Mouse (Mus musculus): ENCODE data around the gene Prm2.

Prm2 gene

DNA sequence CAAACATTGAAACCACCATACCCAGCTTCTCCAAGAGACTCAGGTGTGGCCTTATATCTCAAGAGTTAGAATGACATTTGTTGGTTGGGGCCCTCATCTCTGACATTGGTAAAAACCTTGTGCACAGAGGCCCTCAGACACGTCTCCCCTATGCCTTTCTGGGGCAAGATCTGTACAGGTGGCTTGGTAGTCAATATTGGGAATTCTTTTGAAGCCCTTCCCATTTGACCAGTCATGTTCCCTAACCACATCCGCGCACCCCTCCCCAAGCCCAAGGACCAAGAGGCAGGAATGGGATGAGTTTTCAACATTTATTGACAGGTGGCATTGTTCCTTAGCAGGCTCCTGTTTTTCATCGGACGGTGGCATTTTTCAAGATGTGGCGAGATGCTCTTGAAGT is at the start of gene Prm2:
Prm2 (minus strand) TSS at position 101 of the 400 bp plus-strand sequence.
- in situ Hi-C loops (cut with MseI, MboI), result no loop called here

DNA sequence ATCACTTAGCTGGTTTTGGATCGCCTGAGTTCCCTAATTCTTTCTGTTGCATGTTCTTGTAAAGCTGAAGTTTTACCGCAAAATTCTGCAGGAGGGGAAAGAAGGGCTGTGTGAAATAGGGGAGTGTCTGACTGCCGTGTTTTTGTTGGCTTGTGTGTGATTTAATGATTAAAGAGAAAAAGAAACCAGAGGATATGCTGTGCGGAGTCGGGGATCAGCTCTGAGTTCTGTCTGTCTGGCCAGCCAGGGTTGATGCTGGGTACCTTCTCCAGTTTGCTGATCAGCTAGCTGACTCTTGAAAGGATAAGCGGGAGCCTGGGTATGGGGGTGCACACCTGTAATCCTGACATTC is 48.4 kb upstream of the Prm2 start:
- in situ Hi-C loops (cut with MseI, MboI), result loop anchor here in 1 of 2 experiments (10.0 kb wide), 1 partner anchor 269 kb away; no protein-coding TSS in a partner anchor

DNA sequence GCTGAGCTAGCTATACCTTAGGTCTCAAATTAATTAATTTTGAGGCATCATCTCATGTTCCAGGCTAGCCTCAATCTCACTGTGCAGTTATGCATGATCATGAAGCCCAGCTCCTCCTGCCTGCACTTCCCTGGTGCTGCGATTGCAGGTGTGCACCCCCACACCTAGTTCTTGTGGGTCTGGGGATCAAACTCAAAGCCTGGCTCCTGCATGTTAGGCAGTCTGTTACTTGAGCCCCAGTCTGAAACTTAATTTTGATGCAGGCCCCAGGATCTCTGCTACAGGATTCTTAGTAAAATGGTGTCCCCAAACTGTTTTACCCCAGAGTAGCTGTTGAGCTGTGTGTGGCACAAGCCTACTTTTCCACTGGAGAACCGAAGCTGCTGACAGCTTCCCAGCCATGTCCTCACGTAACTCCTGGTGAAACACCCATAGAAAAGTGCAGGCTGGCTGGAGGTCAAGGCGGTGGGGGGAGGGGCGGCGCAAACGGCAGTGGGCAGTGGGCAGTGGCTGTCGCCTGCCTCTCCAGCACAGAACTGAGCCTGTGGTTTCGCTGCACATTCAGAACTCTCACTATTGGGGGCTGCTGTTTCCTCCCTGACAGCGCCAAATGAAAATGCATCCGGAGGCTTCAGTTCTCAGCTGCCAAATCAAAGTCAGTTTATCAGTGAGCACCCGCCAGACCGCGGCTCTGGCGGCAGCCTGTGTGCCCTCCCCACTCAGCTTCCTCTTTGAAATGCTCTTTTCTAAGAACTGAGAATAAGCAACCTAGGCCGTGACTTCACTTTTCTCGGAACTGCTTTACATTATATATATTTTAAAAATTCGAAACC is 47.8 kb upstream of the Prm2 start:
- in situ Hi-C loops (cut with MseI, MboI), result loop anchor here in 1 of 2 experiments (10.0 kb wide), 1 partner anchor 269 kb away; no protein-coding TSS in a partner anchor

- in situ Hi-C loops (cut with MseI, MboI), result loop anchor here in 1 of 2 experiments (10.0 kb wide), 1 partner anchor 268 kb away; no protein-coding TSS in a partner anchor
Observed at GRCm38 (mm10) chr16:10842282-10842855, 46.4 kb upstream of the Prm2 start.

GRCm38 (mm10) chr16:10840018-10840417 is 44.1 kb upstream of the Prm2 start:
- in situ Hi-C loops (cut with MseI, MboI), result loop anchor here in 1 of 2 experiments (10.0 kb wide), 1 partner anchor 265 kb away; no protein-coding TSS in a partner anchor

DNA sequence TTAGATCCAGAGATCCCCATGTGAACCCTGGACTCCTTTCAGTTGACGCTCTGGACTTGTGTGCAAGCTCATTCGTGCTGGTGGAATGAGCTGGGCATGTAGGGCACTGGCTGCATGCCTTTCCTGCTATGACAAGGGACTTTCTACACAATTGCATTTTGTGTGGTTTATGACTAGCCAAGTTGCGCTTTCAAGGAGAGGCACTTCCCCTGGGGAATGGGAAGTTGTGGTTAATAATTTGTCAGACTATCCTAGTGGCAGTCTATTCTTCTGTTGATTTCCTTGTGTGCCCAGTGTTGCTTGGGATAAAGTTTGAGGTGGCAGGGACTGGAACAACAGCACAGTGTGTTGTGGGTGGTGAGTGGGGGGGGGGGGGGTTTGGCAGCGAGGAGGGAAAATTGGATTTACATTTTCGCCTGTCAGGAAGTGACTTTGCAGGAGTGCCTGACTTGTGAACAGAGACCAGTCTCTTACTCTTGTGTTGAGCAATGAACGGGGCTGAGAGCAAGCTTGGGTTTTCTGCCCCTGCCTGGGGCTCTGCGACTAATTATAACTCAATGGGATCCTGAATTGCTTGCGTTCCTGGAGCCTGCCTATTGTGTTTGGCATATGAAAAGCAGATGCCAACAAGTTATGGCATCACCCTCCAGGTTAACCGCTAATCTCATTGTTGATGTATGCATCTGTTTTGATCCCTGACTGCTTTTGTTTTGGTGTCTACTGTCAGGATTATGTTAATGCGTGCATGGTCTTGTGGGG is 42.7 kb upstream of the Prm2 start:
- in situ Hi-C loops (cut with MseI, MboI), result no loop called here

DNA sequence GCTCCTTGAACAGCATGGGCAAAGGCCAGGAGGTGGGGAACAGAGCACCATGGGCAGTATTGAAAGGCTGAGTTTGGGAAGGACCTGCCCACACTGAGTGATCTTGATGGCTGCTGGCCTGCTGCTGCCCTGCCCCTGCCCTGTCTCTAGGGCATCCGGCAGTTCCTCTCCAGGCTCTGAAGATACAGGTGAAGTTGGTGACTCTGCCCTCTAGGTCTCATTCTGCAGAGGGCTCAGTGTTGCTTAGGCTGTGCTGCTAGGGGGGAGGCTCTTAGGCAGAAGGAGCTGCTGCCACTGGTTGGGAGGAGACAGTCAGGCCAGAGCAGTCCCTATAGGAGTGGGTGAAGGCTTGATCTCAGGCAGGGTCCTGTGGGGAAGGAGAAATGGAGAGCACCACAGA is 42.0 kb upstream of the Prm2 start:
- in situ Hi-C loops (cut with MseI, MboI), result no loop called here

DNA sequence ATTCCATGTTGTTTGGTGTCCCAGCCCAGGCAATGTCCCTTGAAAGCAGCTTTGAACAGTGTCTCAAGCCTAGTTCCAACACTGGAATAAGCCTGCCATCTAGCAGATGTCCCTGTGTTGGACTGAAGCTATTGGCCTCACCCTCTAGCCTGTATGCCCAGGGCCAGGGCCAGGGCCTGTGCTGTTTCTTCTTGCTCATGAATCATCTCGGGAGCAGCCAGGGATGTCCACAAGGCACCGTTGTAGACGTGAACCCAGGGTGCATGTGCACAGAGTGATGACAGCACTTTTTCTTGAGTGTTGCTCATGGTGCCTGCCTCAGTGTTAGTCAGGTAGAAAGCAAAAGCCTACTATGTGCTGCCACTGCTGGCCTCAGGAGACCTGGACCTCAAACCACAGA is 41.3 kb upstream of the Prm2 start:
- in situ Hi-C loops (cut with MseI, MboI), result no loop called here

DNA sequence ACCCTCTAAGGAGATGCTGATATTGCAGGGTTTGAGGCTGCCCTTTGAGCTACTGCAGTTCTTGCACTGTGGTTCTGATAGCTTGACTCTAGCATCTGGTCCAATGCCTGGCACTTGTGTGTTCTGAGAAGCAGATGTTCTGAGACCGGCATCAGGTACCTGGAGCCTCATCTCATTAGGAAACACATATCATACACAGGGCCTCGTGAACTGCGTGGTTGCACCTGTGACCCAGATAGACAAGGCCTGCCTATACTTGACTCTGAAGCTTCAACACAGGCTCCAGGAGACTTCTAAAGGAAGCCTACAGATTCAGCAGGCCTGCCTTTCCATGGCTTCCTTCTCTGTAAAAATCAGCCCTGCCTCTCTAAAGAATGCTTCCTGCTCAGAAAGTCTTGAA is 40.5 kb upstream of the Prm2 start:
- in situ Hi-C loops (cut with MseI, MboI), result no loop called here

GRCm38 (mm10) chr16:10834911-10835587 is 39.1 kb upstream of the Prm2 start, which contains the start of gene Rmi2:
Gene Rmi2 (plus strand): TSS chr16:10835059.
- in situ Hi-C loops (cut with MseI, MboI), result no loop called here

DNA sequence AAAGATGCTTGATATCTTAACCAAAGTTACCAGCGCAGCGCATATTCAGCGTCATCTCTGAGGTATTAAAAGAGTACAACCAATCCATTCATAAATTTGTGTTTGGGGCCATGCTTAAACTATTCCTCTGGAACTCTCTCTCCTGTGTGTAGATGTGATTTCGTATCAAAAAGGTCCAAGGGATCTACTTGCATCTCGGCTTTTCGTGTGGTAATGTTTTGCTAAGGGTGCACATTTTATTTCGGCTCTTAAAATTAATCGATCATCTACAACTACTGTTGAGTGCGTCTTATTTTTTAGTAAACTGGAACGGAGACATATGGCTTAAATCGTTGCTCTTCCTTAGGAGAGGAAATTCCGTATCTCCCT is 38.6 kb upstream of the Prm2 start:
- in situ Hi-C loops (cut with MseI, MboI), result no loop called here

DNA sequence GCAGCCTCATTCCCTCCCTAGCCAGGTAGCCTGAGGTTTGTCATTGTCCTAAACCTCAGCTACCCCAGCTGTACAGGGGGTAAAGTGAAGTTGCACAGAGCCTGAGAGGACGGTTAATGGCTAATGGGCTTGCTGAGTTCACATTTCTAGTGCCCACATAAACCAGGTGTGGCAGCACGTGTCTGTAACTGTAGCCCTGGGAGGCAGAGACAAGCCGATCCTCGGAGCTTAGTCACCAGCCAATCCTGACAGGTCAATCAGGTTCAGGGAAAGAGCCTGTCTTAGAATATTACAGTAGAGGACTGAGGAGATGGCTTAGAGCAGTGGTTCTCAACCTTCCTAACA is 32.5 kb upstream of the Prm2 start:
- in situ Hi-C loops (cut with MseI, MboI), result no loop called here

DNA sequence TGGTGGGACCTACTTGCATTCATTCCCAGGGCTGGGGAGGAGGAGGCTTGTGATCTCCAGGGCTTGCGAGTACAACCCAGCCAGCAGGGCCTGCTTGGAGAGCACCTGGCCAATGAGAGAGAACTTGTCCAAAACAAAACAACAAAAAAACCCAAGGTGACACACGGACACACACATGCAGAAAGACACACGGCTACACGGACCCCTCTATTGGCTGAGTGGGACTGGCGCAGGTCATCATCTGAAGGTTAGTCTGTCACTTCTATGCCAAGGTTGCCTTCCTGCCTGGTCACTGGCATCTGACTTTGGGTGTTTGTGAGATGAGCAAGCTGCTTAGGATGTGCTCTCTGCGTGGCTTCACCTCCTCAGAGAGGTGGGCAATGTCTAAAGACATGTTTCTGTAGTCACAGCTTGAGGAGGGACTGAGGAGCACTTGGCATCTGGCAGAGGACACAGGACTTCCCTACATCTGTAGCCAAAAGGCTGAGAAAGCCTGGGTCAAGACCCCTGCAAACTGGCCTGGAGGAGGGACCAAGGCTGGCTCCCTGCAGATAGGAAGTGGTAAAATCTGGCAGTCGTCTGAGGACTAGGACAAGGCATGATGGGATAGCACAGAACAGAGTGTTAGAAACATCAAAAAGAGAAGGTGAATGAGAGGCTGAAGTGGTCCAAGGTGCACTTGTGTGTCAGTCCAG is 32.0 kb upstream of the Prm2 start:
- in situ Hi-C loops (cut with MseI, MboI), result no loop called here

- in situ Hi-C loops (cut with MseI, MboI), result no loop called here
Observed at GRCm38 (mm10) chr16:10827269-10827668, 31.3 kb upstream of the Prm2 start.

GRCm38 (mm10) chr16:10825840-10826239 is 29.9 kb upstream of the Prm2 start:
- in situ Hi-C loops (cut with MseI, MboI), result no loop called here

DNA sequence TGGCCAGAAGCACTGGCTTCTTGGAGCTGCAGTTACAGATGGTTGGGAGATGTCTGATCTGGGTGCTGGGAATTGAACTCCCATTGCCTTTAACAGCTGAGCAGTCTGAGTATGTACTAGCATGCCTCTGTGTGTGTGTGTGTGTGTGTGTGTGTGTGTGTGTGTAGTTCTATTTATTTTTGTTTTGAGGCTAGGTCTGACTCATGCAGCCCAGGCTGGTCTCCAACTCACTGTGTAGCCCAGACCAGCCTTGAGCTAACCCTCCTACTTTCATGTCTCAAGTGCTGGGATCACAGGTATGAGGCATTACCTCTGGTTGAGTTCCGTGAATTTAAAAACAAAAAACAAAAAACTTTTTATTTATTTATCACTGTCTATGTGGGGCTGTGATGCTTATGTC is 28.6 kb upstream of the Prm2 start:
- in situ Hi-C loops (cut with MseI, MboI), result no loop called here

- in situ Hi-C loops (cut with MseI, MboI), result no loop called here
Observed at GRCm38 (mm10) chr16:10821387-10821786, 25.5 kb upstream of the Prm2 start.

GRCm38 (mm10) chr16:10819966-10820365 is 24.0 kb upstream of the Prm2 start:
- in situ Hi-C loops (cut with MseI, MboI), result no loop called here

DNA sequence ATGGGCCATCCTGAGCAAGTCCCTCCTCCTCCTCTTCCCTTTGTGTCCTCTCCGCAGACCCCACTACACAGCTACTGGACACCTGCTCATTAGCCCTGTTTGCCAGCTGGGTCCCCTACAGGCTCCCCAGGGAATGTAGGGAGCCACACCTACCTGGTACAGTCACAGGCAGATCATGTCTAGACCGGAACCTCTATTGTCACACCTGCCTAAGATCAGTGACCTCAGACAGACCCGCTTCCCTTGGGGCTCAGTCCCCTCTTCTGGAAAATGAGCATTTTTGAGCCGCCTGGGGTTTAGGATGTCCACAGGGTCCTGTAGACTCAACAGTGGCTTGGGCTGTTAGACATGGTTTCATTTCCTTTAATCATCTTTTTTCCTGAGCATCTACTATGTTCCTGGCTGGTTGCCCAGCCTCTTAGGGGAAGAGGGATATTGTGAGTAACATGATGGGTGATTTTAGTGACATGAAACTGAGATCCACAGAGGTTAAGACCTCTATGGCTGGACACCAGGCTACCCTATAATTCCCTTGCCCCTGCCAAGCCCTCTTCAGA is 22.7 kb upstream of the Prm2 start:
- in situ Hi-C loops (cut with MseI, MboI), result no loop called here

DNA sequence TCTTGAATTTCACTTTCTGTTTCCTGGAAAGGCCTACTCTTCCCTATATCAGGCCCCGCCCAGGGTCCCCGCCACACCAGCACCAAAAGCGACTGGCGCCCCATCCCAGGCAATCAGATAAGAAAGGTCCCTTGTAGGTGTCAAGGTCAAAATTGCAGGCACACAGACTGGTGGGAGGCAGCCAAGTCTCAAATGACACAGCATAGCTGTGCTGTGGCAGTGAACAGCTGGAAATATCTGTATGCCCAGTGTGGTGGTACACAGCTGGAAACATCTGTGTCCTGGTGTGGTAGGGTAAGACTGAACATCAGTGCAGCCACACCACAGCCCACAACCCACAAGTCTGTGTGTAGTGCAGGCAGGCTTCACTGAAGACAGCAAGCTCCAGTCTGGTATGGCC is 18.9 kb upstream of the Prm2 start:
- in situ Hi-C loops (cut with MseI, MboI), result no loop called here

DNA sequence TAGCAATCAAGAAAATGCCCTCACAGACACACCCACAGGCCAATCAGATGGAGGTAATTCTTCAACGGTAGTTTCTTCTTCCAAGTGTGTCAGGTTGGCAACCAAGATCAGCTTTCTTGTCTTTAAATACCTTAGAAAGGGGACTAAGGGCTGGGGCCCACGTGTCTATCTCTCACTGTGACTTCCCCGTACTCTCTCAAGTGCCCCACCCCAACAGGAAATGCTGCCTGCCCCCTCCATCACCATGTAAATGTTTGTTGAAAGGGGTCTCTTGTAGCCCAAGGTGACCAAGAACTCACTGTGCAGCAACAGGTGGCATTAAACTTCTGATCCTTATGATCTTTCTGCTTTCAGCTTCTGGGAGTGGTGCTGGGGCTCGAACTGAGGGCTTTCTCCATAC is 17.8 kb upstream of the Prm2 start:
- in situ Hi-C loops (cut with MseI, MboI), result no loop called here
